Mouse (Mus musculus): ENCODE measurements at regions not wholly inside any gene's neighbourhood (a gene's known extent, or its start where the extent isn't known, plus 50 kb on each side); places are given as distances from the start of the nearest gene placed in this dataset.

GRCm38 (mm10) chr10:55767571-55767970 lies 339.1 kb upstream of the Msl3l2 start:
- peak; percentile 79 for DNase-seq (ENCODE audit: low read depth, low spot score)

GRCm38 (mm10) chr10:55769642-55770041 lies 337.1 kb upstream of the Msl3l2 start:
- DNase-seq (ENCODE audit: low read depth, low spot score): no peak

GRCm38 (mm10) chr10:55782674-55783469 lies 323.8 kb upstream of the Msl3l2 start:
- DNase-seq (ENCODE audit: low read depth, low spot score): no peak

GRCm38 (mm10) chr10:55813966-55814365 lies 292.8 kb upstream of the Msl3l2 start:
- DNase-seq (ENCODE audit: low read depth, low spot score): peak; percentile 40

GRCm38 (mm10) chr10:55851361-55851760 lies 255.4 kb upstream of the Msl3l2 start:
- DNase-seq (ENCODE audit: low read depth, low spot score): no peak

- DNase-seq (ENCODE audit: low read depth, low spot score): no peak
Measured at GRCm38 (mm10) chr10:55892606-55893005, 214.1 kb upstream of the Msl3l2 start.

- DNase-seq (ENCODE audit: low read depth, low spot score): no peak
Measured at GRCm38 (mm10) chr10:55929100-55929499, 177.6 kb upstream of the Msl3l2 start.

- DNase-seq (ENCODE audit: low read depth, low spot score): no peak
Measured at GRCm38 (mm10) chr10:55933993-55934392, 172.7 kb upstream of the Msl3l2 start.

- DNase-seq (ENCODE audit: low read depth, low spot score): no peak
Measured at GRCm38 (mm10) chr10:55935447-55935846, 171.3 kb upstream of the Msl3l2 start.

GRCm38 (mm10) chr10:55962627-55963203 lies 144.0 kb upstream of the Msl3l2 start:
- DNase-seq (ENCODE audit: low read depth, low spot score): no peak
